10 mouse cellular contexts compared by ENCODE assay signal in genomic region chr19:9942539-9943533, GRCm38 (mm10). TPM values are rescaled to one million over a fixed set of nuclear protein-coding genes. Genes with fewer than 3 reads are reported as not detected.
DNase-seq lines count a peak whose midpoint lies in the region; ATAC-seq and TF ChIP-seq lines count a peak whose summit lies in the region.
"Had no signal": no experiment of that assay in that cellular context is flagged by ENCODE, and none has a peak within 500 bp of the region (broad histone marks: within the 10 kb centered on the region; RNA-seq: fewer than 3 reads in every experiment).

No protein-coding gene starts in this region.

- H3K9me3 ChIP-seq in intestine, embryonic 14.5 days (ENCODE audit: control insufficient read depth, low read length) = no peaks in the 10 kb centered on the region

- WGBS in intestine, embryonic 14.5 days = 56% methylated on average over 10 of the region's 10 CpGs
- WGBS in small intestine, adult 2 months = 57% methylated on average over 10 of the region's 10 CpGs

- ATAC-seq in intestine, embryonic 14.5 days (replicated peaks; ENCODE audit: low FRiP score, low TSS enrichment, low read depth) = 0 out of 2 replicates have a peak, but pooled peaks have one; percentile 40
- ATAC-seq: Patski had no signal

- no peak for TF ChIP-seq POLR2A in small intestine, adult 2 months (IDR thresholded peaks at IDR 0.05; ENCODE audit: low read depth, low read length)

- H3K27me3 ChIP-seq in intestine, embryonic 14.5 days (replicated peaks; ENCODE audit: control insufficient read depth, insufficient read depth, low read length) = no peaks in the 10 kb centered on the region
- H3K27me3 ChIP-seq in small intestine, adult 2 months (ENCODE audit: control insufficient read depth, insufficient read depth, low read length) = no peaks in the 10 kb centered on the region
- H3K27me3 ChIP-seq: Patski had no signal

- H3K4me2 ChIP-seq in intestine, embryonic 14.5 days (ENCODE audit: low read length) = no peak overlapping the region

- TF ChIP-seq CTCF in layer of hippocampus, adult 2 months (conservative IDR thresholded peaks at IDR 0.05) = no peak
- TF ChIP-seq CTCF in small intestine, adult 2 months (IDR thresholded peaks at IDR 0.05; ENCODE audit: extremely low read depth, insufficient read length, insufficient replicate concordance, low read depth, low read length) = no peak

- H3K36me3 ChIP-seq in intestine, embryonic 14.5 days (ENCODE audit: control insufficient read depth, insufficient read depth, low read length) = no peaks in the 10 kb centered on the region
- H3K36me3 ChIP-seq in small intestine, adult 2 months (ENCODE audit: control insufficient read depth, insufficient read depth, low read length) = no peaks in the 10 kb centered on the region

- H3K4me1 ChIP-seq in intestine, embryonic 14.5 days (replicated peaks; ENCODE audit: control insufficient read depth, insufficient read depth, low read length) = no peaks in the 10 kb centered on the region
- peaks cover 19% of the 10 kb centered on the region for H3K4me1 ChIP-seq in small intestine, adult 2 months (ENCODE audit: control insufficient read depth, insufficient read depth, insufficient read length, low read length)

- H3K27ac ChIP-seq in layer of hippocampus, adult 2 months = peak overlapping the region; percentile 67
- no peak overlapping the region for H3K27ac ChIP-seq in intestine, embryonic 14.5 days (ENCODE audit: low read depth)
- peak overlapping the region; percentile 60; the same call in 1 of the 2 replicates for H3K27ac ChIP-seq in small intestine, adult 2 months (ENCODE audit: insufficient read depth, low read depth, low read length)

- no peak overlapping the region for H3K4me3 ChIP-seq in layer of hippocampus, adult 2 months
- no peak overlapping the region for H3K4me3 ChIP-seq in intestine, embryonic 14.5 days (ENCODE audit: low read depth, low read length)
- H3K4me3 ChIP-seq in small intestine, adult 2 months (ENCODE audit: low read depth, low read length) = no peak overlapping the region

- DNase-seq in layer of hippocampus, adult 2 months (ENCODE audit: low spot score in 2 of 2) = no peak
- no peak for DNase-seq in layer of hippocampus, adult 8-10 months (ENCODE audit: low spot score in 2 of 2)
- DNase-seq in brain, adult 2 months (ENCODE audit: low read depth, low spot score) = peak; percentile 47
- DNase-seq in intestine, embryonic 14.5 days (ENCODE audit: low spot score) = no peak
- no peak for DNase-seq in cerebellum, adult 18-20 months
- no peak for DNase-seq in gastrocnemius, adult 8-10 months (ENCODE audit: low spot score in 2 of 2)
- DNase-seq in urinary bladder, adult 2 months (ENCODE audit: low spot score) = no peak
- DNase-seq: thymus, postnatal 25 days had no signal

- H3K9ac ChIP-seq in intestine, embryonic 14.5 days (ENCODE audit: low read length) = no peak overlapping the region

RNA-seq across cellular contexts. Expression of gene Fth1, which starts 37.6 kb away (rescaled TPM):
- total RNA-seq in layer of hippocampus, adult 2 months (2021) = 1,000 to 10,000 TPM; 3,170 to 3,409 TPM
- 1,000 to 10,000 TPM; 3,051 to 4,196 (median 3,526) TPM for total RNA-seq in layer of hippocampus, adult 8-10 months (2022)
- polyA plus RNA-seq in intestine, embryonic 14.5 days (2014; fragmentation: Nextera tagmentation; extraction: Ambion mirVana) = 1,450 and 1,529 TPM in 2 replicates
- polyA plus RNA-seq in small intestine, adult 2 months (2012; rRNA removed) = 9,432 and 18,582 TPM in 2 replicates
- 1,000 to 10,000 TPM; 1,901 to 2,305 (median 2,120) TPM for total RNA-seq in gastrocnemius, adult 8-10 months (2022)
- 2,402 and 3,491 TPM in 2 replicates for polyA plus RNA-seq in urinary bladder, adult 2 months (2012; rRNA removed)

RNA-seq across cellular contexts. Expression of gene Incenp, which starts 43.5 kb away (rescaled TPM):
- 10 to 100 TPM; 13.9 to 14.0 TPM for total RNA-seq in layer of hippocampus, adult 2 months (2021)
- total RNA-seq in layer of hippocampus, adult 8-10 months (2022) = 10 to 100 TPM; 14.0 to 20.4 (median 17.7) TPM
- 84.8 and 85.3 TPM in 2 replicates for polyA plus RNA-seq in intestine, embryonic 14.5 days (2014; fragmentation: Nextera tagmentation; extraction: Ambion mirVana)
- polyA plus RNA-seq in small intestine, adult 2 months (2012; rRNA removed) = 7.7 and 20.4 TPM in 2 replicates
- 1 to 10 TPM; 1.5 to 4.6 (median 2.9) TPM for total RNA-seq in gastrocnemius, adult 8-10 months (2022)
- polyA plus RNA-seq in urinary bladder, adult 2 months (2012; rRNA removed) = 4.9 and 7.9 TPM in 2 replicates

RNA-seq across cellular contexts. Expression of gene Best1, which starts 58.6 kb away (rescaled TPM):
- 1 to 10 TPM; 1.2 to 1.5 TPM for total RNA-seq in layer of hippocampus, adult 2 months (2021)
- total RNA-seq in layer of hippocampus, adult 8-10 months (2022) = 1 to 10 TPM in 2 of 4 experiments, under 1 TPM in 2; 0.76 to 2.1 (median 1.1) TPM
- 0.55 and 0.64 TPM in 2 replicates for polyA plus RNA-seq in intestine, embryonic 14.5 days (2014; fragmentation: Nextera tagmentation; extraction: Ambion mirVana)
- polyA plus RNA-seq in small intestine, adult 2 months (2012; rRNA removed) = 0.09 and 0.18 TPM in 2 replicates
- total RNA-seq in gastrocnemius, adult 8-10 months (2022) = under 1 TPM in 3 of 4 experiments, not detected in 1; 0.39 to 0.46 (median 0.45) TPM
- polyA plus RNA-seq in urinary bladder, adult 2 months (2012; rRNA removed) = 3.8 and 4.2 TPM in 2 replicates
- polyA plus RNA-seq: Patski had no signal

RNA-seq across cellular contexts. Expression of gene Rab3il1, which starts 58.6 kb away (rescaled TPM):
- 10 to 100 TPM in 1 of 2 experiments, 1 to 10 TPM in 1; 9.7 to 10.4 TPM for total RNA-seq in layer of hippocampus, adult 2 months (2021)
- total RNA-seq in layer of hippocampus, adult 8-10 months (2022) = 10 to 100 TPM in 3 of 4 experiments, 1 to 10 TPM in 1; 9.4 to 20.4 (median 14.0) TPM
- 30.0 and 32.7 TPM in 2 replicates for polyA plus RNA-seq in intestine, embryonic 14.5 days (2014; fragmentation: Nextera tagmentation; extraction: Ambion mirVana)
- 4.1 and 4.3 TPM in 2 replicates for polyA plus RNA-seq in small intestine, adult 2 months (2012; rRNA removed)
- 1 to 10 TPM; 2.5 to 3.9 (median 3.3) TPM for total RNA-seq in gastrocnemius, adult 8-10 months (2022)
- 22.0 and 23.6 TPM in 2 replicates for polyA plus RNA-seq in urinary bladder, adult 2 months (2012; rRNA removed)
